Mouse (Mus musculus): ENCODE results near the gene Axin1.

Axin1 gene

GRCm38 (mm10) chr17:26114061-26114460 lies 24.4 kb upstream of the Axin1 start:
- ChIA-PET CTCF (interaction anchor here (0.7 to 1.7 kb wide), 13 partner anchors 8 to 281 kb away, joined by 3 to 6 read pairs (median 4); partner anchors contain the start of genes Mrpl28 (in 2 of the 4), Axin1 (in 1 of the 4), Decr2 (in 1 of the 4) and Mcrip2 (in 1 of the 4)), POLR2A (interaction anchor here in 3 of 4 experiments (0.6 to 7.4 kb wide), 30 partner anchors 8 to 281 kb away, joined by 3 to 106 read pairs (median 5); partner anchors contain the start of genes Mrpl28 (in 3 of the 3), Axin1 (in 2 of the 3), Decr2 (in 2 of the 3) and Luc7l (in 2 of the 3))

- ChIA-PET POLR2A (interaction anchor here in 3 of 4 experiments (0.6 to 7.4 kb wide), 20 partner anchors 8 to 139 kb away, joined by 3 to 106 read pairs (median 6); partner anchors contain the start of genes Mrpl28 (in 3 of the 3), Axin1 (in 2 of the 3), Luc7l (in 2 of the 3) and Decr2 (in 1 of the 3)), CTCF (interaction anchor here (0.7 to 1.7 kb wide), 6 partner anchors 9 to 138 kb away, joined by 3 to 6 read pairs (median 4); partner anchors contain the start of genes Axin1 (in 1 of the 4), Decr2 (in 1 of the 4) and Mrpl28 (in 1 of the 4))
Measured at GRCm38 (mm10) chr17:26114461-26114860, 24.0 kb upstream of the Axin1 start.

GRCm38 (mm10) chr17:26115205-26115898 lies 23.1 kb upstream of the Axin1 start:
- ChIA-PET POLR2A (interaction anchor here in 2 of 4 experiments (1.1 to 7.4 kb wide), 8 partner anchors 8 to 138 kb away, joined by 3 to 106 read pairs (median 16); partner anchors contain the start of genes Axin1 (in 2 of the 2), Luc7l (in 2 of the 2), Decr2 (in 1 of the 2) and Mrpl28 (in 1 of the 2)), CTCF (interaction anchor here in 3 of 4 experiments (0.7 to 1.6 kb wide), 5 partner anchors 23 to 117 kb away, joined by 3 to 11 read pairs (median 3); partner anchors contain the start of genes Axin1 (in 2 of the 3) and Decr2 (in 1 of the 3))

GRCm38 (mm10) chr17:26115956-26116487 lies 22.5 kb upstream of the Axin1 start:
- POLR2A ChIA-PET = interaction anchor here in 3 of 4 experiments (0.5 to 7.4 kb wide), 6 partner anchors 7 to 137 kb away, joined by 3 to 106 read pairs (median 21); partner anchors contain the start of genes Axin1 (in 2 of the 3), Decr2 (in 1 of the 3), Luc7l (in 1 of the 3) and Mrpl28 (in 1 of the 3)

GRCm38 (mm10) chr17:26116503-26117258 lies 21.8 kb upstream of the Axin1 start:
- CTCF ChIA-PET = interaction anchor here in 2 of 4 experiments (1.0 to 1.6 kb wide), 2 partner anchors 22 to 105 kb away, joined by 3 to 5 read pairs; partner anchors contain the start of gene Axin1 (in 1 of the 2)
- POLR2A ChIA-PET = interaction anchor here in 3 of 4 experiments (0.5 to 4.8 kb wide), 8 partner anchors 16 to 786 kb away, joined by 3 to 22 read pairs (median 4); partner anchors contain the start of genes Axin1 (in 3 of the 3) and Luc7l (in 1 of the 3)

More at GRCm38 (mm10) chr17:26115956-26116487, 22.5 kb upstream of the Axin1 start:
- CTCF ChIA-PET = interaction anchor here in 1 of 4 experiments (1.0 to 1.6 kb wide), 2 partner anchors 22 to 104 kb away, joined by 3 to 5 read pairs; partner anchors contain the start of gene Axin1

- ChIA-PET POLR2A (interaction anchor here in 3 of 4 experiments (0.6 to 6.2 kb wide), 14 partner anchors 8 to 139 kb away, joined by 3 to 61 read pairs (median 4); partner anchors contain the start of genes Axin1 (in 1 of the 3), Luc7l (in 1 of the 3) and Tmem8 (in 1 of the 3)), CTCF (interaction anchor here in 1 of 4 experiments (0.8 to 1.6 kb wide), 6 partner anchors 9 to 124 kb away, joined by 3 to 6 read pairs (median 4); partner anchors contain the start of genes Axin1, Decr2 and Fam234a)
Measured at GRCm38 (mm10) chr17:26119766-26120710, 18.4 kb upstream of the Axin1 start.

- CTCF ChIA-PET = interaction anchor here (0.6 to 2.4 kb wide), 14 partner anchors 9 to 107 kb away, joined by 3 to 8 read pairs (median 4); partner anchors contain the start of genes Tmem8 (in 2 of the 4) and Axin1 (in 1 of the 4)
- POLR2A ChIA-PET = interaction anchor here (0.6 to 6.2 kb wide), 29 partner anchors 9 to 1075 kb away, joined by 3 to 61 read pairs (median 4); partner anchors contain the start of genes Axin1 (in 4 of the 4), Tmem8 (in 3 of the 4), Decr2 (in 1 of the 4) and Mcrip2 (in 1 of the 4)
Measured at GRCm38 (mm10) chr17:26122431-26123140, 15.9 kb upstream of the Axin1 start.

GRCm38 (mm10) chr17:26123267-26123684 lies 15.2 kb upstream of the Axin1 start, which contains the start of gene Mrpl28:
Gene Mrpl28, plus strand, starts transcription at chr17:26123500.
- ChIA-PET CTCF (interaction anchor here (0.6 to 2.4 kb wide), 17 partner anchors 9 to 304 kb away, joined by 3 to 8 read pairs (median 4); partner anchors contain the start of genes Tmem8 (in 2 of the 4) and Axin1 (in 1 of the 4)), POLR2A (interaction anchor here (0.5 to 6.2 kb wide), 39 partner anchors 9 to 1075 kb away, joined by 3 to 61 read pairs (median 4); partner anchors contain the start of genes Axin1 (in 4 of the 4), Tmem8 (in 3 of the 4), Stub1 (in 2 of the 4) and Cuta (in 1 of the 4))

GRCm38 (mm10) chr17:26124560-26124959 lies 13.9 kb upstream of the Axin1 start:
- CTCF ChIA-PET = interaction anchor here in 1 of 4 experiments (1.4 kb wide), 1 partner anchor 113 kb away, joined by 3 read pairs; no protein-coding TSS in a partner anchor
- POLR2A ChIA-PET = interaction anchor here in 3 of 4 experiments (0.7 to 6.2 kb wide), 16 partner anchors 9 to 291 kb away, joined by 3 to 61 read pairs (median 4); partner anchors contain the start of genes Decr2 (in 2 of the 3), Tmem8 (in 2 of the 3), Axin1 (in 1 of the 3) and Stub1 (in 1 of the 3)

- ChIA-PET CTCF (no interaction called here), POLR2A (interaction anchor here in 2 of 4 experiments (2.3 to 6.2 kb wide), 3 partner anchors 8 to 13 kb away, joined by 7 to 61 read pairs (median 25); partner anchors contain the start of genes Axin1 (in 1 of the 2) and Tmem8 (in 1 of the 2))
Measured at GRCm38 (mm10) chr17:26125226-26125625, 13.3 kb upstream of the Axin1 start.

- ChIA-PET CTCF (interaction anchor here in 1 of 4 experiments (1.0 kb wide), 1 partner anchor 308 kb away, joined by 3 read pairs; the partner anchor contains the start of gene Wdr24), POLR2A (interaction anchor here in 3 of 4 experiments (0.7 to 1.3 kb wide), 8 partner anchors 8 to 90 kb away, joined by 3 to 4 read pairs (median 3); partner anchors contain the start of genes Nme4 (in 2 of the 3) and Mrpl28 (in 1 of the 3))
Measured at GRCm38 (mm10) chr17:26131062-26131732, 7.3 kb upstream of the Axin1 start.

GRCm38 (mm10) chr17:26131856-26132853 lies 6.3 kb upstream of the Axin1 start:
- CTCF ChIA-PET = interaction anchor here in 1 of 4 experiments (1.0 kb wide), 1 partner anchor 309 kb away, joined by 3 read pairs; the partner anchor contains the start of gene Wdr24
- POLR2A ChIA-PET = interaction anchor here in 2 of 4 experiments (0.7 to 1.2 kb wide), 5 partner anchors 8 to 91 kb away, joined by 3 to 4 read pairs (median 4); partner anchors contain the start of gene Mrpl28 (in 1 of the 2)
